Mouse (Mus musculus) embryonic stem cell, embryonic (primary cell): ENCODE results near the gene Cdk12.

Experiments used
- CTCF ChIA-PET, 4 experiments: fragments of 300-600 bp in 2 of 4; fragments of 350-600 bp in 2 of 4; sonication (Branson Sonifier 250); formaldehyde crosslinking; loops; one replicate each; lab custom pipeline; 2022; ENCODE audit warnings: inconsistent platforms in 2 of 4; lab: Charles Lee
- POLR2A ChIA-PET, 4 experiments: fragments of 300-600 bp in 2 of 4; fragments of 350-600 bp in 2 of 4; sonication (Branson Sonifier 250); formaldehyde crosslinking; loops; one replicate each; lab custom pipeline; 2022; ENCODE audit warnings: antibody characterized with exemption in 4 of 4, inconsistent platforms in 1 of 4; lab: Charles Lee

Gene Cdk12

DNA sequence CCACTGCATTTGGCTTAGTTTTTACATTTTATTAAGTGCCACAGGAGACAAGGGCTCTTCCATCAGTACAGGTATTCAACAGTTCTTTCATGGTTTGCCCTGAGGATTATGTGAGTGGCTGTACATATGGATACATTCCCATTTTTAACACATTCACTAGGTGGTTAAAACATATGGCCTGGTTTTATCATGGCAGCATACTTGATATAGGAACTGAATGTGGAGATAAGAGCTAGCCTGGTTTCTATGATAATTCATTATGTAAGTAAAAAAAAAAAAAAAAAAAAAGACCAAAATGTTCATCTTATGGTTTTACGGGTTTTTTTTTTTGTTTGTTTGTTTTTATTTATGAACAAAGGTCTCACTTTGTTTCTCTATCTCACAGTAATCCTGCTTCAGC is 23.5 kb downstream of the Cdk12 start:
- CTCF ChIA-PET, result interaction anchor here in 2 of 4 experiments (0.6 to 0.7 kb wide), 2 partner anchors 22 to 456 kb away, joined by 3 to 11 read pairs; no protein-coding TSS in a partner anchor
- POLR2A ChIA-PET, result interaction anchor here in 1 of 4 experiments (0.6 to 5.8 kb wide), 10 partner anchors 8 to 85 kb away, joined by 3 to 35 read pairs (median 5); partner anchors contain the start of gene Cdk12

DNA sequence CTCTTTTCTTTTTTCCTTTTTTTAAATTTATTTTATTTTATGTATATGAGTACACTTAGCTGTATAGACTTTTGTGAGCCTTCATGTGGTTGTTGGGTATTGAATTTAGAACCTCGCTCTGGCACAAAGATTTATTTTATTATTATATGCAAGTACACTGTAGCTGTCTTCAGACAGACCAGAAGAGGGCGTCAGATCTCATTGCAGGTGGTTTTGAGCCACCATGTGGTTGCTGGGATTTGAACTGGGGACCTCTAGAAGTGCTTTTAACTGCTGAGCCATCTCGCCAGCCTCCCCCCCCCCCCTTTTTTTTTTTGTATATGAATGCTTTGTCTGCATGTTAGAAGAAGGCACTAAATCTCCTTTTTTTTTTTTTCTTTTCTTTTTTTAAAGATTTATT is 35.6 kb downstream of the Cdk12 start:
- POLR2A ChIA-PET, result interaction anchor here in 3 of 4 experiments (0.7 to 3.4 kb wide), 16 partner anchors 8 to 89 kb away, joined by 3 to 15 read pairs (median 4); partner anchors contain the start of gene Cdk12 (in 1 of the 3)

DNA sequence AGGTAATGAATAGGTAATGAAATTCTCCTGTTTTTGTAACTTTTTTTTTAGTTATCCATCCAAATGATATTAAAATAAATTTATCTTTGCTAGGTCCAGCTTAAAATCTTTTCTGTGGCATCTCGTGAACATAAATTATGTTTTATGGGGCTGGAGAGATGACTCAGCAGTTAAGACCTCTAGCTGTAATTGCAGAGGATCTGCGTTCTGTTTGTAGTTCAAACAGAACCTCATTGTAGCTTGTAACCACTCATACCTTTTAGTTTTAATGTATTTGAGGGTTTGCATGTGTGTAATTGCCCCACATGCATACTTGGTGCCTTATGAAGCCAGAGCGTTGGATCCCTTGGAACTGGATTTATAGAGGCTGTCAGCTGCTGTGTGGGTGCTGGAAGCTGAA is 36.1 kb downstream of the Cdk12 start:
- ChIA-PET POLR2A (interaction anchor here in 1 of 4 experiments (0.9 to 3.4 kb wide), 10 partner anchors 9 to 90 kb away, joined by 3 to 15 read pairs (median 4); partner anchors contain the start of gene Cdk12), CTCF (interaction anchor here in 3 of 4 experiments (0.6 to 1.5 kb wide), 3 partner anchors 88 to 236 kb away, joined by 5 to 14 read pairs (median 5); no protein-coding TSS in a partner anchor)

More for the DNA sequence above, 35.6 kb downstream of the Cdk12 start:
- CTCF ChIA-PET, result interaction anchor here (0.6 to 1.5 kb wide), 11 partner anchors 28 to 1165 kb away, joined by 3 to 14 read pairs (median 5); no protein-coding TSS in a partner anchor

DNA sequence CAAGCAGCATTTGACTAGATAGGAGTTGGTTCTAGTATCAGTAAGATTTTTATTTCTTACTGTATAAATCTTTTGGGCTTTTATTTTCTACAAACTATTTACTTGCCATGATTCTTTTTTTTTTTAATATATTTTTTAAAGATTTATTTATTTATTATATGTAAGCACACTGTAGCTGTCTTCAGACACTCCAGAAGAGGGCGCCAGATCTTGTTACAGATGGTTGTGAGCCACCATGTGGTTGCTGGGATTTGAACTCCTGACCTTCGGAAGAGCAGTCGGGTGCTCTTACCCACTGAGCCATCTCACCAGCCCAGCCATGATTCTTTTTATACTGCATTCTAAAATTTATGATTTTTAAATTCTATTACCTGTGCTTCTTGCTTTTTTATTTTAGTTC is 40.1 kb downstream of the Cdk12 start:
- CTCF ChIA-PET, result interaction anchor here in 2 of 4 experiments (0.7 to 1.1 kb wide), 3 partner anchors 9 to 94 kb away, joined by 3 to 5 read pairs (median 4); no protein-coding TSS in a partner anchor
- POLR2A ChIA-PET, result interaction anchor here in 1 of 4 experiments (1.1 to 2.2 kb wide), 2 partner anchors 13 to 39 kb away, joined by 3 to 9 read pairs; no protein-coding TSS in a partner anchor

DNA sequence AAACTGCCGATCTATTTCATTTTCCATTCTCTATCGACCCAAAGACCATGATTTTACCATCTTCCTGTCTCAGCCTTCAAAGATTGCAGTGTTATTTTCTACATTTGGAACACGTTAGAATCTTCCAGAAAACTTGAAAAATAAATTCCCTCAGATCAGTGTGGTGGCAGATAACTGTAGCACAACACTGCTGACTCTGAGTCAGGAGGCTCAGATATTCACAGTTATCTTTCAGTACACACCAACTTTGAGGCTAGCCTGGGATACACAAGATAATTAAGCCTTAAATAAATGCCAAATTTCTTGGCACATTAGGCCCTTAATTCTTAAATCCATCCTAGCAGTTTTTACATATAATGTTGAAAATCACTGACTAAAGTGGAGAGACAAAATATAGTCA is 41.6 kb downstream of the Cdk12 start:
- POLR2A ChIA-PET, result no interaction called here
- CTCF ChIA-PET, result no interaction called here

DNA sequence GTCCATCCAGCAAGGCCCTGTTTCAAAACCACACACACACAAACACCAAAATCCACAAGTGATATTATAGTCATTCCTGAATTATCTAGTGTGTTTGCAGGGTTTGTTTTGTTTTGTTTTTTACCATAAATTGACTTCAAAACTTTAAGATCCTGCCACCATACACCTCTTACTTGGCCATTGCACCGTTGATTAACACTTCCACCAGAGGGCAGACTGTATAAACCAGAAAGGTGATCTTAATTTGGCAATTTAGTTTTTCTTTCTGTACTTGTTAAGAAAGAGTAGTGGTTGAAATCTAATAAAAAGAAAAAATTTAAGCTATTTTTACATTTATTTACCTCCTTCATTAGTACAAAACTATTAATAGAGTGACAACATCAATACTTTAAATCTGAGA is 44.5 kb downstream of the Cdk12 start:
- CTCF ChIA-PET, result interaction anchor here in 3 of 4 experiments (0.5 to 1.0 kb wide), 4 partner anchors 12 to 97 kb away, joined by 3 to 4 read pairs (median 4); partner anchors contain the start of gene Fbxl20 (in 1 of the 3)

DNA sequence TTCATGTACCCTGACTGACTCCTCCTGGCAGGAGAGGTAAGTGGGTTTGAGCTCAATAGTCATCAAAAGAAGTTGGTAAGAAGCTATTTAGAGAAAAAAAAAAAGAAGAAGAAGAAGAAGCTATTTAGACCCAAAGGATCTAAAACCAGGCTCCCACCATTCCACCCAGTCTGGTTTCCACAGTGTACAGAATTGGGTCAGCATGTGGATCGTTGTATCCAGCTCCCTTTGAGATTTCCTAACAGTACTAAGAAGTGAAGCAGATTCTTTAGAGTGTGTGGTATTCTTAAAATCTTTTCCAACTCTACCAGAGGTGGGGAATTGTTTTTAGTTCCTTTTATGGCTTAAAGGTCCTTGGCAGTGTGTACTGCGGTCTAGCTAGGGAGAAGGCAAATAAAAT is 50.9 kb downstream of the Cdk12 start:
- POLR2A ChIA-PET, result interaction anchor here in 1 of 4 experiments (0.8 to 1.5 kb wide), 4 partner anchors 8 to 124 kb away, joined by 3 read pairs; no protein-coding TSS in a partner anchor
- CTCF ChIA-PET, result interaction anchor here in 3 of 4 experiments (0.6 to 1.3 kb wide), 3 partner anchors 89 to 539 kb away, joined by 3 read pairs; no protein-coding TSS in a partner anchor

More for the DNA sequence above, 44.5 kb downstream of the Cdk12 start:
- POLR2A ChIA-PET, result interaction anchor here in 1 of 4 experiments (0.7 to 2.0 kb wide), 11 partner anchors 9 to 78 kb away, joined by 3 to 13 read pairs (median 4); partner anchors contain the start of gene Cdk12

DNA sequence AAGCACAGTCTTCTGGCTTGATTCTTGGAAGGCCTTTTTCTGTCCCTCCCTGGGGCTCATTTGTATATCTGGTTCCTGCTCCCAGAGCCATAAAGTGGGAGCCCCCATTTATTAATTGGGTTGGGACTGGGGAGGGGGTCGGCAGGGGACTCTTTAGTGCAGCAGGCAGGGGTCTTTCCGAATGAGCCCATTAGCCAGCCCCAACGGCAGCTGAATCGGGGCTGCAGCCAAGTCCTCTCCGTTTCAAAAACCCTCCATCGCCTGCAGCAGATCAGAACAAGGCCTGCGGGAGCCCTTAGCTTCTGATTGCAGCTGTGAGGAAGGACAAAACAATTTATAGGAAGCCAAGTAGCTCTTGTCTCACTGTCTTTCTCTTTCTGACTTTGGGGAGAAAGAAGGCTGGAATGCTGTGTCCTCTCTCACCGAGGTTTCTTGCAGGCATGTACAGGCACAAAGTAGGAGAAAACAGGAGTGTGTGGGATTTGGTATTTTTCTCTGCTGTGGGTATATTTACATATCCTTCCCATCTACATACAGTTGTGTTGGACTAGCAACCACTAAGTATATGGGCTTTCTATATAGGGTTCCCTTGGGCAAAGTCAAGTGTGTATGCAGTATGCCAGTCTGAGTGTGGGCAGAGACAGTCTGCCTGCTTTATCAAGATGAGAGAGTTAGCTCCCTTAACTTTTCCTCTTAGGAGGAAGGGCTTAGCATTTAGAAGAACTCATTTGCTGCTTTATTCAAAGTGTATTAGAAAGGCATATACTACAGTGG is 58.0 kb downstream of the Cdk12 start:
- CTCF ChIA-PET, result interaction anchor here in 2 of 4 experiments (1.9 to 2.8 kb wide), 2 partner anchors 82 kb away, joined by 8 to 15 read pairs; no protein-coding TSS in a partner anchor
- POLR2A ChIA-PET, result interaction anchor here in 2 of 4 experiments (0.8 to 1.8 kb wide), 12 partner anchors 9 to 109 kb away, joined by 3 to 6 read pairs (median 3); no protein-coding TSS in a partner anchor

DNA sequence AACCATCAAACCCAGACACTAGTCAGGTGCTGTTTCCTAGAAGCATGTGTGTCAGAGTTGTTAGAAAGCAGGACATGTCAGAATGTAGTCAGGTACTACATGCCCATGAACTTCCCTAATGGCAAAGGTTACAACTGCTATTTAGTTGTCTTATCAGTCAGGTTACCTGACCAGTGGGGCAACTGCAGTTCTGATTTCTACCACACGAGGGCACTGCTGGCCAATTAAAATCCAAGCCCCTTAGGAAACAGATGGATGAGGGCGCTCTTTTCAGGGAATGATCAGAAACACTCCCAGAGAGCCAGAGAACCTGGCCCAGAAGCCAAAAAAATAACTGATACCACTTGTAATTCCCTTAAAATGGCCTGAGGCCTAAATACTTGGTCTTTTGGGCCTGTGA is 62.2 kb downstream of the Cdk12 start:
- POLR2A ChIA-PET, result interaction anchor here in 3 of 4 experiments (0.8 to 2.2 kb wide), 4 partner anchors 33 to 78 kb away, joined by 3 to 5 read pairs (median 4); no protein-coding TSS in a partner anchor
- CTCF ChIA-PET, result interaction anchor here (0.6 to 3.8 kb wide), 16 partner anchors 10 to 304 kb away, joined by 3 to 33 read pairs (median 4); no protein-coding TSS in a partner anchor

DNA sequence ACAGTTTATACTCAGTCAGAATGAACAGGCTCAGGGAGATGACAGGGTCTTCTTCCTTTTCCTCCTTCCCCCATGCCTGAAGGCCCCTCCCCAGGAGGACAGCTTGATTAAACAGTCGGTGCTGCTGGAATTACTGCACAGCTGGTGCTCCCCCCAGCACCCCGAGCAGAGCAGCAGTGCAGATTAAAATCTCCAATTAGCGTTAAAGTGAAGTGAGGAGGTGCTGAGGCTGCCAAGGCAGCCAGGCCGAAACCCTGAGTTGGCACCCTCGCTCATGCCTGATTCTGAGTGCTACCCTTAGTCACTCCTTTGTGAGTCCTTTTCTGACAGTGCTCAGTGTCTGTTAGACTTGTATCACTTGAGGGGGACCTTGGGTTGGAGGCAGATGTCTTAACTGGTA is 63.0 kb downstream of the Cdk12 start:
- CTCF ChIA-PET, result interaction anchor here in 3 of 4 experiments (0.7 to 3.8 kb wide), 12 partner anchors 11 to 192 kb away, joined by 3 to 33 read pairs (median 6); no protein-coding TSS in a partner anchor
- POLR2A ChIA-PET, result interaction anchor here in 3 of 4 experiments (0.5 to 2.2 kb wide), 4 partner anchors 32 to 77 kb away, joined by 3 to 13 read pairs (median 4); no protein-coding TSS in a partner anchor

DNA sequence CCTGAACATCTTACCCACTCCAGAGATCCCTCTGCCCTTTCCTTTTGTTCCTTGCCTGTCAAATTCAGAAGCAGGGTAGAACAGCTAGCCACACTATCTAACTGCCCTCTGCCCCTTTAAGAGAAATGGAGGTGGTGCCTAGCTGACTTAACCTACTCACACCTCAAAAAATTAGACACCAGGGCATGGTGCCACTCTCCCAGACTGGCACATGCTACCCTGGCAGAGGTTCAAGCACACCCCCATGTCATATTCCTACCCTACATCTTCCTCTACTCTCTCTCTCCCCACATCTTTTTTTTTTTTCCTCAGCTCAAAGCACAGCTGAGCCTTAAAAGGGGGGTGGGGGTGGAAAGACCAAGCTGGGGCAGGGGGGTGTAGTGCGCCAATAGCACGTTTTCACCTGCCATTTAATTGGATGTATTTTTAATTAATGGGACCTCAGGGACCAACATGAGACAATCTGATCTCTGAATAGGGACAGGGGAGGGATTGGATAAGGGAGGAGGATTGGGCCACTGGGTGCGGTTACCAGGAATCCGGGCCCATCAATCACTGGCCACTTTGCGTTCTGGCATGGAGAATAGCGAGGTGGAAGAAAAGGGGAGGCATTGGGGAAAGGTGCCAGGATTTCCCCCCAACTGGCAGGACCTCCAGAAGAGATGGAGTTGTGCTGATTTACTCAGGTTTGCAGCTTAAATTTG is 64.0 kb downstream of the Cdk12 start:
- POLR2A ChIA-PET, result interaction anchor here in 3 of 4 experiments (0.7 to 1.3 kb wide), 5 partner anchors 9 to 64 kb away, joined by 3 to 4 read pairs (median 4); partner anchors contain the start of gene Cdk12 (in 2 of the 3)
- CTCF ChIA-PET, result interaction anchor here in 3 of 4 experiments (0.7 to 3.8 kb wide), 5 partner anchors 64 to 117 kb away, joined by 4 to 33 read pairs (median 6); no protein-coding TSS in a partner anchor

DNA sequence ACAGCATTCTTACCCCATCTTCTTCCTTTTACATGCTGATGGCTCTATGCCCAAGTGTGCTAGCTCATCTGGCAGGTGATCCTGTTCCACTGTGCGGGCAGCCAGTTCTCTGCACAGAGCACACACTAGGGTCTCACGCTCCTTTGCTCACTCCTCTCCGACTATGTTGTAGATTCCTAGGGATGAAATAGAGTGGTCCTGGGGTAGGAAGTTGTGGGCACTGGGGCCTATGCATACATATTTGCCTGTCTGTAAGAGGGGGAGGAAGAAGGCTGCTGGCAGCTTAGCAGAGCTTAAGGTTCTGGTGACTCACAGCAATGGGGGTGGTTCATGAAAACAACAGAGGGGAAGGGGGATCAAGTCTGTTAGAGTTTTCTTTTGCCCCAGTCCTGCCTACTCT is 67.2 kb downstream of the Cdk12 start:
- ChIA-PET POLR2A (interaction anchor here in 3 of 4 experiments (0.9 to 1.7 kb wide), 5 partner anchors 9 to 67 kb away, joined by 3 to 5 read pairs (median 3); partner anchors contain the start of gene Cdk12 (in 1 of the 3)), CTCF (interaction anchor here in 3 of 4 experiments (0.6 to 1.2 kb wide), 3 partner anchors 60 to 281 kb away, joined by 3 to 9 read pairs (median 3); partner anchors contain the start of gene Zpbp2 (in 1 of the 3))

DNA sequence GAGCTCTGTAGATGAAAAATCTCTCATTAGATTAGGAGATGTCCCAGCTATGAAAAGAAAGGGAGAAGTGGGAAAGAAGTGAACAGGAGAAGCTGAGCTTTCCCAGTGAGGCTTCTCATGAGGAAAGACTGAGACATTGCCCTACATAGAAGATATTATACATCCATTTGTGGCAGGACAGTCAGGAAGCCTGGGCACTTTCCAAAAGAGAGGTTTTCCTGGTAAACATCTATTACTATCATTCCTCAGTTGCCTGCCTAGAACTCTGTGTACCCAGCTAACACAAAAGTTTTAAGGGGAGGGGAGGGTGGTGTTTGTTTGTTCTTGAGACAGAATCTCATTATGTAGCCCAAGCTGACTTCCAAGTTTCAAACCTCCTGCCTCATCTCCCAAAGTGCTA is 67.6 kb downstream of the Cdk12 start:
- CTCF ChIA-PET, result interaction anchor here in 2 of 4 experiments (0.6 to 1.2 kb wide), 2 partner anchors 61 to 72 kb away, joined by 3 to 9 read pairs; no protein-coding TSS in a partner anchor
- POLR2A ChIA-PET, result interaction anchor here in 3 of 4 experiments (0.6 to 1.7 kb wide), 6 partner anchors 10 to 921 kb away, joined by 3 to 5 read pairs (median 4); partner anchors contain the start of gene Cdk12 (in 1 of the 3)

DNA sequence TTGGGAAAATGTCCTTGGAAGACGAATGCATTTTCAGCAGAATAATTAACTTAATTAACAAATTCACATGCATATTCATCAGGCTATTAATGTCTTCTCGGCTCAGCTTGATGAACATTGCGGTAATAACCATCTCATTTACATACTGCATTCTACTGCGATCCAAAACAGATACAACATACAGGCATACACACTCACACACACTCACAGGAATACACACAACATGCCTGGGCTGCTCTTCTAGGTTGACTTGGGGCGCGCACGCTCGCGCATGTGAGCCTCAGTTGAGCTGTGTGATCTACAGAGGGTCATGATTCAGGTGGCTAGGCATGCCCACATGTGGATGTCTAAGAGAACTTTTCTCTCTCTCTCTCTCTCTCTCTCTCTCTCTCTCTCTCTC is 80.9 kb downstream of the Cdk12 start:
- ChIA-PET POLR2A (interaction anchor here in 3 of 4 experiments (0.6 to 2.3 kb wide), 10 partner anchors 10 to 139 kb away, joined by 3 to 8 read pairs (median 4); no protein-coding TSS in a partner anchor), CTCF (interaction anchor here (0.6 to 3.8 kb wide), 9 partner anchors 18 to 377 kb away, joined by 3 to 16 read pairs (median 3); no protein-coding TSS in a partner anchor)

DNA sequence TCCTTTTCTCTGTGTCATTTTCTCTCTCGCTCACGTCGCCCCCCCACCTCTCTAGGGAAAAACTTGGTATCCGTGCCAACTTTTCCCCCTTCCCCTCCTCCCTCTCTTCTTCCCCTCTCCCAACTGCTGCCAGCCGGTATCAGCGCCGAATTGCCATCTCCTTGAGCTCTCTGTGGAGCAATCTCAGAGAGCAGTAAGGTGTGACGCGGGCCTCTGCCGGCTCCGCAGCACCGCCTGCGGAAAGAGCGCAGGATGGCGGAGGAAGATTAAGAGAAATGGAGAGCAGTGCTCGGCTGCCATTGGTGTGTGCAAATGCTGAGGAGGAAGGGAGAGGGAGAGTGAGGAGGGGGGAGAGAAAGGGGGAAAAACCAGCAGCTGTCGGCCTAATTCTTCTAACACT is 81.4 kb downstream of the Cdk12 start:
- ChIA-PET POLR2A (interaction anchor here (0.6 to 2.3 kb wide), 11 partner anchors 9 to 594 kb away, joined by 3 to 8 read pairs (median 4); no protein-coding TSS in a partner anchor), CTCF (interaction anchor here (0.6 to 3.8 kb wide), 9 partner anchors 19 to 377 kb away, joined by 3 to 16 read pairs (median 3); no protein-coding TSS in a partner anchor)

DNA sequence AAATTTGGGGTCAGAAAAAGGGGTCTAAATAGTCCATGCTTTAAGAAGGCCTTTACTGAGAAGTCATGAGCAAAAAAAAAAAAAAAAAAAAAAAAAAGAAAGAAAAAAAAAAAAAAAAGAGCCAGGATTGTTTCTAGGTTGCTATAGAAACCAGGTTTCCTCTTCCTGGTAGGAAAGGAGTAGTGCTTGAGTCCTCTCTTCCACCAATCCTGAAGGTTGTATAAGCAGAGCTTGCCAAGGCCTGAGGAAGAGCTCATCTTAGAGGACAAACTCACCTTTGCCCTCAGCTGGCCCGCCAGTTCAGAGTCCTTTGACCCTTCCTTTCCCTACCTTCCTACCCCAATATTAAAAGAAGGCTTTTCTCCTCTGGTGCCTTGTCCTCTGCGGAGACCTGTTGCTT is 82.5 kb downstream of the Cdk12 start:
- ChIA-PET CTCF (interaction anchor here (0.7 to 3.8 kb wide), 4 partner anchors 51 to 75 kb away, joined by 3 to 16 read pairs (median 7); no protein-coding TSS in a partner anchor), POLR2A (interaction anchor here in 2 of 4 experiments (0.6 to 1.1 kb wide), 6 partner anchors 8 to 541 kb away, joined by 3 to 5 read pairs (median 4); partner anchors contain the start of gene Pip4k2b (in 1 of the 2))
